ENCODE assay signal across 14 mouse cellular contexts in genomic region chr10:87046931-87047468, GRCm38 (mm10). TPM values are rescaled to one million over a fixed set of nuclear protein-coding genes. Genes with fewer than 3 reads are reported as not detected.
DNase-seq lines count a peak whose midpoint lies in the region; ATAC-seq and TF ChIP-seq lines count a peak whose summit lies in the region.
"Had no signal": no experiment of that assay in that cellular context is flagged by ENCODE, and none has a peak within 500 bp of the region (broad histone marks: within the 10 kb centered on the region; RNA-seq: fewer than 3 reads in every experiment).

No protein-coding gene starts in this region.

- H3K79me2 ChIP-seq in CH12.LX (replicated peaks; ENCODE audit: control insufficient read depth, extremely low read depth, insufficient read depth, poor library complexity, severe bottlenecking): no peaks in the 10 kb centered on the region

- DNase-seq in CD4-positive, CD25-positive, alpha-beta regulatory T cell, adult 2 months (ENCODE audit: low read depth, low spot score): peak; percentile 12
- no peak for DNase-seq in kidney, postnatal 0 days (ENCODE audit: low spot score)
- DNase-seq in kidney, postnatal 14 days: no peak
- DNase-seq in CH12.LX (ENCODE audit: extremely low read depth): no peak
- no peak for DNase-seq in cerebellum, adult 11-12 months
- no peak for DNase-seq in urinary bladder, postnatal 14 days (ENCODE audit: low spot score)
- DNase-seq: cerebellum, postnatal 10 days; gastrocnemius, postnatal 25 days had no signal

- TF ChIP-seq EP300 in CH12.LX (IDR thresholded peaks at IDR 0.05; ENCODE audit: low read length): no peak

- TF ChIP-seq RAD21 in CH12.LX (IDR thresholded peaks at IDR 0.05; ENCODE audit: low read depth, low read length): peak; percentile 21

- no peak overlapping the region for H3K4me3 ChIP-seq in kidney, postnatal 0 days (replicated peaks; ENCODE audit: low read depth, low read length)
- H3K4me3 ChIP-seq in CH12.LX (replicated peaks in 1 of 3; ENCODE audit: low read depth in 2 of 3, low read length in 2 of 3, poor library complexity in 1 of 3): no peak overlapping the region
- H3K4me3 ChIP-seq: liver, embryonic 12.5 days had no signal

- WGBS in kidney, postnatal 0 days: 88% methylated on average over 10 of the region's 10 CpGs

- dilution Hi-C loops in CH12.LX (cut with MboI; ENCODE audit: extremely low pct_ligation_motif_present, extremely low pct_unique_long_range_greater_than_20kb, low sequenced_read_pairs): no loop called here

- no peaks in the 10 kb centered on the region for H3K36me3 ChIP-seq in kidney, postnatal 0 days (ENCODE audit: insufficient read depth, low read length)
- no peaks in the 10 kb centered on the region for H3K36me3 ChIP-seq in CH12.LX (replicated peaks in 1 of 2; ENCODE audit: control insufficient read depth in 1 of 2, insufficient read depth in 1 of 2, low read length in 1 of 2)
- H3K36me3 ChIP-seq: liver, embryonic 12.5 days had no signal

- ATAC-seq in CD4-positive, CD25-positive, alpha-beta regulatory T cell, adult 4 months: no peak
- no peak for ATAC-seq in kidney, postnatal 0 days (replicated peaks; ENCODE audit: low FRiP score, low read depth)
- ATAC-seq in megakaryocyte progenitor cell, adult 5-6 weeks (replicated peaks; ENCODE audit: poor library complexity): peak; percentile 75; the same call in 1 of the 2 replicates
- ATAC-seq: liver, embryonic 12.5 days had no signal

- in situ Hi-C loops in CH12.LX (cut with MboI; ENCODE audit: low pct_ligation_motif_present, low pct_unique_long_range_greater_than_20kb, low sequenced_read_pairs): no loop called here

- H3K4me2 ChIP-seq in kidney, postnatal 0 days (ENCODE audit: low read length): no peak overlapping the region
- no peak overlapping the region for H3K4me2 ChIP-seq in CH12.LX (ENCODE audit: insufficient read depth, low read depth, poor library complexity, severe bottlenecking)
- H3K4me2 ChIP-seq: liver, embryonic 12.5 days had no signal

- H3K9me3 ChIP-seq in kidney, postnatal 0 days (replicated peaks; ENCODE audit: low read length): no peaks in the 10 kb centered on the region
- no peaks in the 10 kb centered on the region for H3K9me3 ChIP-seq in CH12.LX (replicated peaks; ENCODE audit: low read length)
- H3K9me3 ChIP-seq: liver, embryonic 12.5 days had no signal

- no peaks in the 10 kb centered on the region for H3K4me1 ChIP-seq in kidney, postnatal 0 days (replicated peaks; ENCODE audit: insufficient read depth, low read length)
- peaks cover 0 to 3% of the 10 kb centered on the region in 2 experiments; a peak in 1 of 4 replicates for H3K4me1 ChIP-seq in CH12.LX (ENCODE audit: control insufficient read depth in 1 of 2, insufficient read depth in 2 of 2)
- H3K4me1 ChIP-seq: liver, embryonic 12.5 days had no signal

- no peak overlapping the region for H3K27ac ChIP-seq in kidney, postnatal 0 days
- no peak overlapping the region for H3K27ac ChIP-seq in CH12.LX (ENCODE audit: insufficient read depth, low read depth)
- H3K27ac ChIP-seq: liver, embryonic 12.5 days had no signal

- peak; percentile 15; the same call in 1 of the 2 replicates for TF ChIP-seq CTCF in kidney, postnatal 0 days (IDR thresholded peaks at IDR 0.05; ENCODE audit: low read depth)
- peak in 1 of 2 experiments; percentile 63; a peak in 3 of 4 replicates for TF ChIP-seq CTCF in CH12.LX (conservative IDR thresholded peaks at IDR 0.05 in 1 of 2, IDR thresholded peaks at IDR 0.05 in 1 of 2; ENCODE audit: low read depth in 2 of 2, low read length in 2 of 2)

- no peaks in the 10 kb centered on the region for H3K27me3 ChIP-seq in kidney, postnatal 0 days (ENCODE audit: insufficient read depth, low read length)
- H3K27me3 ChIP-seq in CH12.LX (replicated peaks): no peaks in the 10 kb centered on the region
- H3K27me3 ChIP-seq: liver, embryonic 12.5 days had no signal

- no peak for TF ChIP-seq POLR2A in CH12.LX (IDR thresholded peaks at IDR 0.05; ENCODE audit: low read depth, low read length)

- H3K9ac ChIP-seq in kidney, postnatal 0 days (ENCODE audit: low read depth, low read length): no peak overlapping the region
- no peak overlapping the region for H3K9ac ChIP-seq in CH12.LX (ENCODE audit: insufficient read depth, low read depth)
- H3K9ac ChIP-seq: liver, embryonic 12.5 days had no signal

TF ChIP-seq in CH12.LX, 34 proteins besides CTCF, POLR2A, EP300 and RAD21:
- TF ChIP-seq ZKSCAN1 (IDR thresholded peaks at IDR 0.05; ENCODE audit: borderline replicate concordance, low read depth, low read length) (no peak), MXI1 (IDR thresholded peaks at IDR 0.05; ENCODE audit: low read depth, low read length) (0 out of 2 replicates have a peak, but pooled peaks have one; percentile 56), SMC3 (IDR thresholded peaks at IDR 0.05; ENCODE audit: low read depth, low read length) (peak; percentile 30; the same call in 1 of the 2 replicates)

RNA-seq across cellular contexts. Expression of gene 1700113H08Rik, which starts 10.8 kb away (rescaled TPM):
- not detected for polyA plus RNA-seq in CD4-positive, CD25-positive, alpha-beta regulatory T cell, adult 4 months (2017; shearing (Covaris generic))
- not detected in 2 replicates for polyA plus RNA-seq in kidney, postnatal 0 days (2015; fragmentation: Nextera tagmentation; extraction: Ambion mirVana)
- total RNA-seq in CH12.LX (2012; rRNA removed) (not detected in 2 replicates), CH12.LX (2014; rRNA removed) (not detected in 2 replicates)
- polyA plus RNA-seq in CH12.LX (2012; ENCODE audit: insufficient read length, low read depth): not detected in 2 replicates
- total RNA-seq in megakaryocyte progenitor cell, adult 5-6 weeks (2015): not detected in 2 replicates
- not detected in 2 replicates for total RNA-seq in megakaryocyte progenitor cell, adult 5-6 weeks (2017)
- total RNA-seq: adrenal gland, adult 18-20 months; monocyte, adult 5-6 weeks had no signal
- polyA plus RNA-seq: large intestine, adult 2 months; liver, embryonic 12.5 days had no signal

RNA-seq across cellular contexts. Expression of gene Stab2, which starts 39.2 kb away (rescaled TPM):
- under 1 TPM; 0.46 to 0.56 TPM for polyA plus RNA-seq in CD4-positive, CD25-positive, alpha-beta regulatory T cell, adult 4 months (2017; shearing (Covaris generic))
- 0.51 and 0.73 TPM in 2 replicates for polyA plus RNA-seq in kidney, postnatal 0 days (2015; fragmentation: Nextera tagmentation; extraction: Ambion mirVana)
- total RNA-seq in CH12.LX (2012; rRNA removed): not detected in 2 replicates
- not detected in 2 replicates for total RNA-seq in CH12.LX (2014; rRNA removed)
- 0.09 and 0.12 TPM in 2 replicates for polyA plus RNA-seq in CH12.LX (2012; ENCODE audit: insufficient read length, low read depth)
- not detected in 2 replicates for total RNA-seq in megakaryocyte progenitor cell, adult 5-6 weeks (2015)
- 0.41 TPM in 1 of 2 replicates, not detected in the other for total RNA-seq in megakaryocyte progenitor cell, adult 5-6 weeks (2017)
- total RNA-seq: monocyte, adult 5-6 weeks had no signal
